Mouse (Mus musculus) CH12.LX (cell line): ENCODE data around the gene Ssh3.

Experiments used
- HCFC1 ChIP-seq: IDR thresholded peaks from 2 replicates; pipeline ENCODE4 v1.6.1; 2012; ENCODE audit warnings: low read depth, mild to moderate bottlenecking, inconsistent platforms, low read length, improper control_type of control experiment
- MAX ChIP-seq: IDR thresholded peaks from 2 replicates; pipeline ENCODE4 v1.6.1; 2011; ENCODE audit warnings: low read length, improper control_type of control experiment

- TF ChIP-seq MAX (no peak), HCFC1 (no peak)
Measured at GRCm38 (mm10) chr19:4279487-4279886, 10.5 kb upstream of the Ssh3 start.
